Mouse (Mus musculus) heart, postnatal 25 days (tissue): Measurements from ENCODE around the gene Eps8l3. TPM values are rescaled to one million over a fixed set of nuclear protein-coding genes. Genes with fewer than 3 reads are reported as not detected.
"Not testable (repeated sequence)": the region's sequence is repeated elsewhere in the genome, so short reads cannot be mapped to it uniquely, and the experiment has no call there.

Experiments
- DNase-seq: peaks from one replicate; pipeline ENCODE4 v3.0.0; 2022; ENCODE audit warnings: low spot score
- intact Hi-C: fragments of 180-260 bp; cut with DNase I; formaldehyde crosslinking; loops from one replicate; pipeline ENCODE4 v1.15.1; 2025
- total RNA-seq, 2 experiments: library from RNA; stranded (reverse); gene quantifications; 2 replicates each; pipeline ENCODE4 v1.2.3; 2021

Gene Eps8l3
- total RNA-seq, 2 experiments from 2014 or later, result not detected

GRCm38 (mm10) chr3:107887674-107888495 lies 10.9 kb downstream of the Eps8l3 start:
- DNase-seq, result peak; percentile 35
- intact Hi-C loops, result no loop called here

GRCm38 (mm10) chr3:107889236-107889635 lies 12.2 kb downstream of the Eps8l3 start:
- DNase-seq, intact Hi-C loops: not testable (repeated sequence)

- intact Hi-C loops, result no loop called here
- DNase-seq, result no peak
Observed at GRCm38 (mm10) chr3:107895194-107895719, 18.2 kb downstream of the Eps8l3 start.

DNA sequence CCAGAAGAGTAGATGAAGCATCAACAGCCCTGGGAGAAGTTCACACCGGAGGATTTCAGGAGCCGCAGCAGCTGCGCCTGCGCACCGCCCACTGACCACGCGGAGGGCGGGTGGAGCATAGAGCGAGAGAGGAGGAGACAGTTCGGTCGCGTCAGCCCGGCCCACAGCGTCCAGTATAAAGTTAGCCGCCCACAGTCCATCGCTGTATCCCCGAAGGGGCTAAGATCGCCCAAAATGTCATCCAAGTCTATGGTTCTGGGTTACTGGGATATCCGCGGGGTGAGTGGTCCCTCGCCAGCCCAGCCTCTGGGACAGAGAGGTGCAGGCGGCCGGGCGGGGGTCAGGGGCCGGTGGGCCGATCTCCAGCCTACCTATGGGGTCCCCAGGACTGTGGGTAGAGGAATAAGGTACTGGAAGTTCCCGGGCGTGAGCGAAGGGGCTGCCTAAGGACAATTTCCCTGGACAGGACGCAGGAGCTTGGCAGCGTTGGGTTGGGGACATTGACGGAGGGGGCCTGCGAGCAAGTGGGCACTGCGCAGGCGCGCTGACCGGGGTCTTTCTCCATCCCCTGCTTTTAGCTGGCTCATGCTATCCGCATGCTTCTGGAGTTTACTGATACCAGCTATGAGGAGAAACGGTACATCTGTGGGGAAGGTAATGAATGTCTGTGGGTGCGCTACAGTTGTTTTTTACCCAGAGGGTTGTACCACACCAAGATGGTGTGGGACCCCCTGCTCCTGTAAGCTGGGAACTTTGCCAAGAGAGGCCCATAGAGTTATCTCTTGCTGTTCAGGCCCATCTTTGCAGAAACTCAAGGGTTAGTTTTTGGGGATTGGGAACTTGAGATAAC lies 18.9 kb downstream of the Eps8l3 start, which contains the start of gene Gstm5:
TSS of gene Gstm5 (plus strand) at position 102 of the 850 bp plus-strand sequence.
- intact Hi-C loops, result no loop called here
- peak; percentile 77 for DNase-seq

- DNase-seq, result no peak
Observed at GRCm38 (mm10) chr3:107898691-107899090, 21.7 kb downstream of the Eps8l3 start.

DNA sequence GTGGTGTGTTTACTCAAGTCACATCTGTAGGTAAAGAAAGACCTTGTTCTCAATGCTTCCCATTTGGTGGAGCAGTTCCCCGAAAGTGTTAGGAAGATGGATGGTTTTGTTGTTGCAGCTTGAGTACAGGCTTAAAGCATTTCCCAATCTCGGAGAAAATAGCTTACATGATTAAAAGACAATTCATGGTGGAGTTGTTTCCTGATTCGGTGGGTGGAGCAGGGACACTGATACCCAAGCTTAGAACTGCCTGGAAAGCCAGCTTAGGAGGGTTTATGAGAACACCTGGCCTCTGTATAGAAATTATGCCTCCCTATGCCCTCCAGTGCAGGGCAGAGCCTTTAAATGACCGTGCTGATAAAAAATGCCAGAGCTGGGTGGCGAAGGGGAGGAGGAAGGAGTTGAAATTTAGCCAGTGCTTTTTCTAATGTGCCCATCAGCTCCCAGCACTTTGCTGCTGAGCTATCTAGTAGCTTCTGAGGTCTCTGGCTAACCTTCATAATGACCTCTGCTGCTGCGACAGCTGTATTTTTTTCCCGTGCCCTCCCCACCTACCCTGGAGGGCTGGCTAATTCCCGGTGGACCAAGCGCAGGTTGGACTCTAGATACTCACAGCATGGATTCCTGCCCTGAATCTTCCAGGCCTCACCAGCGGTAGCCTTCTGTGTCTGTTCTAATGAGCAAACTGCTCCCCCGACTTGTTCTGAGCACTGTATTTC lies 24.1 kb downstream of the Eps8l3 start:
- no peak for DNase-seq
- intact Hi-C loops, result no loop called here

More at GRCm38 (mm10) chr3:107898691-107899090, 21.7 kb downstream of the Eps8l3 start:
- intact Hi-C loops, result no loop called here

DNA sequence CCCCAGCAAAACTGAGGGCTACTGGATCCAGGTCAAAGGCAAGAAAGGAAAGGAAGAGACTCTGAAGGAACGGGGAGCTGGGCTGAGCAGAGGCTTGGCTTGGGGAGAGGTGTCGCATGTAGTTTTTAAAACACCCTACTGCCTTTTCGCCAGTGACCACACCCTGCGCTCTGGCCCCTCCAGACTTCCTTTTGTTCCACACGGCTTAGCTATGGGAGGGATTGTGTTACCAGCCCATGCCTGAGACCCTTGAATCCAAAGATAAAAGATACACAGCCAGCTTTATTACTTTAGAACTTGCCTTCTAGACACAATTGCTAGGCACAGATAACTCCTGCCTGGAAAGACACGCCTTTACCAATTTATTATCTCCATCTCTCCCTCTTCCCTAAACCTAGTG lies 28.9 kb downstream of the Eps8l3 start:
- DNase-seq, result no peak
- intact Hi-C loops, result no loop called here

DNA sequence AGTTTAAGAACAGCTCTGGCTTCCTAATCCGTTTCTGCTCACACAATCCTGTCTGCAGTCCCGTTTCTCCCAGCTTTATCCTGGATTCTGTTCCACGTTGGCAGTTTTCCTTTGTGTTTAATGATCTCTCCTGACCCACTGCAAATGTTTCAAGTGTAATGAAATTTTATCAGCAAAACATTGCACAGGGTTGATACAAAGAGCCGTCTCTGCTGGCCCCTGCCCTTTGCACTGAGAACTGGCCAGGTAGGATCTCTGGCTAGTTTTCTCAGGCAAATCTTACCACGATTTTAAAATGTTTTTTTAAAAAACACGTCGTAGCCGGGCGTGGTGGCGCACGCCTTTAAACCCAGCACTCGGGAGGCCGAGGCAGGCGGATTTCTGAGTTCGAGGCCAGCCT lies 39.6 kb downstream of the Eps8l3 start:
- intact Hi-C loops, result loop anchor here (5.0 kb wide), 2 partner anchors 146 to 219 kb away; partner anchors contain the start of gene Ahcyl1
- DNase-seq, result no peak

- no peak for DNase-seq
Observed at GRCm38 (mm10) chr3:107917097-107917496, 40.1 kb downstream of the Eps8l3 start.

GRCm38 (mm10) chr3:107917783-107918408 lies 40.9 kb downstream of the Eps8l3 start:
- DNase-seq, result no peak
- intact Hi-C loops, result loop anchor here (2.0 to 5.0 kb wide), 3 partner anchors 51 to 221 kb away; partner anchors contain the start of gene Ahcyl1

More at GRCm38 (mm10) chr3:107917097-107917496, 40.1 kb downstream of the Eps8l3 start:
- intact Hi-C loops, result loop anchor here (5.0 kb wide), 2 partner anchors 145 to 220 kb away; partner anchors contain the start of gene Ahcyl1

GRCm38 (mm10) chr3:107920348-107920747 lies 43.3 kb downstream of the Eps8l3 start:
- no peak for DNase-seq
- intact Hi-C loops, result no loop called here

DNA sequence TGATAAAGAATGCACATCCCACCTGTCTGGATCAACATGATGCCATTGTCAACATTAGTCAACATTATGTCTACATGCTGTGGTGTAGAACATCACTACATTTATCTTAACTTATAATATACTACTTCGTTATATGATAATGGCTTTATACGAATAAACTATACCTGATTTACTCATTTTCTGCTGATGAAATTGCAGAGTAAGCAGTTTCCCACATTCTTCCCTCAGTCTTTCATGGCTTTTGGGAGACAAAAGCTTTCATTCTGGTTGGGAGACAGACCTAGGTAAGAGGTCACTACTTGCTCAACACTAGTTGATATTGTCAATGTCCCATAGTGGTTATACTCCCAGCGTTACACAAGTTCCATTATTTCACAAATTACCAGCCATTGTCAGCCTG lies 48.3 kb downstream of the Eps8l3 start:
- intact Hi-C loops, result no loop called here

GRCm38 (mm10) chr3:107927841-107928240 lies 50.8 kb downstream of the Eps8l3 start:
- intact Hi-C loops, result no loop called here
- DNase-seq, result no peak

More for the DNA sequence above, 48.3 kb downstream of the Eps8l3 start:
- DNase-seq, result no peak

DNA sequence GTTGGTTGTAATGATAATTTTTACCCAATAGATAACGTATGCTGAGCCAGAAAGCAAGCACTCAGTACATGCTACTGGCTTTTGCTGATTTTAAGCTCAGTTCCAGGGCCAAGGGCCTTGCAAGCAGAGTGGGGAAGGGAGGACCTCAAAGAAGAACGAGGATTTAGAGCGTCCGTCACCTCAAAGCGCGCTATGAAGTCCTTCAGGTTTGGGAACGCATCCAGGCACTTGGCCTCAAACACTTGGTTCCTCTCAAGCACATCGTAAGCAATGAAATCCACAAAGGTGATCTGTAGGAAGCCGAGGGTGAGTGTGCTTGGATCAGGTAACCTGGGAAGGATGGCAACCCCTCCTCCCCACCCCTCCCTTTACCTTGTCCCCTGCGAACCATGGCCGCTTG lies 51.7 kb downstream of the Eps8l3 start:
- no peak for DNase-seq
- intact Hi-C loops, result no loop called here

DNA sequence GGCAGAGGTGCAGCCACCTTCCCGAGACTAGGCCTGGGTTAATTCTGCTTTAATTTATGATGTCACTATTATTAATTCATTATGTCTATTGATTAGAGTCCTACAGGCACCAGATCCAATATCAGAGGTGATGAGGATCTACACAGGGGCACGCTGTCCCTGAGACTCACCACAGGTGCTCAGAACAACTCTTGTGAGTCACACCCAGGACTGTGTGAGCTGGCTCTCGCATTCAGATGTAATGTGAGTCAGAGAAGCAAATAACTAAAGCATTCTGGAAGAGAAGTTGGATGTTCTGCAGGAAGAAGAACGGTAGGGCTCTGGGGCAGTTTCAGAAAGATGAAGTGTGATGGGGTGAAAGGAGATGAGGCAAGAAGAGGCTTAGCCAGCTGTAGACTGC lies 52.2 kb downstream of the Eps8l3 start:
- intact Hi-C loops, result no loop called here
- DNase-seq, result no peak

GRCm38 (mm10) chr3:107929731-107930130 lies 52.7 kb downstream of the Eps8l3 start:
- intact Hi-C loops, result no loop called here
- no peak for DNase-seq

DNA sequence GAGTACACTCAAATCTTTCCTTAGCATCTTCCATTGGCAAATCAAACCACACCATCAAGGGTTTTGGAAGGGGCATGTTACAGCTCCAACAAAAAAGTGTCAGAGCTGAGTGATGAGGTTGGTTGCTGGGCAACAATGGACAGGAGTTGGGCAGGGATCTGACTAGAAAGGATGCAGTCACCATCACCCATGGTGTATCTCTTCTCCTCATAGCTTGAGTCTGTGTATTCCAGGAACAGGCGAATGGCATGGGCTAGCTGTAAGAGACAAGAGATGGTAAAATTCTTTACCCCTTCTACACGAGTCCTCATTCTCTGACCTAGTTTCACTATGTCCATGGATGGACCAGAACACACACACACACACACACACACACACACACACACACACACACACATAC lies 54.1 kb downstream of the Eps8l3 start:
- intact Hi-C loops, result no loop called here
- DNase-seq, result no peak

GRCm38 (mm10) chr3:107931670-107932069 lies 54.6 kb downstream of the Eps8l3 start, which contains the start of gene Gstm7:
Gene Gstm7, minus strand, starts transcription at chr3:107931817.
- DNase-seq, result peak; percentile 96
- intact Hi-C loops, result no loop called here

GRCm38 (mm10) chr3:107932128-107932527 lies 55.1 kb downstream of the Eps8l3 start:
- intact Hi-C loops, result no loop called here
- DNase-seq, result no peak
